Mouse (Mus musculus): Measurements from ENCODE around the gene Klhl8. TPM values are rescaled to one million over a fixed set of nuclear protein-coding genes. Genes with fewer than 3 reads are reported as not detected.

The Klhl8 gene
- total RNA-seq, 2 experiments from 2014 or later, result 0.51 TPM; not detected in 1

- no peak for ATAC-seq (replicated peaks; ENCODE audit: low FRiP score, poor library complexity, severe bottlenecking)
Observed at GRCm38 (mm10) chr5:103852756-103853549, 58.1 kb downstream of the Klhl8 start.

GRCm38 (mm10) chr5:103848546-103848945 lies 62.5 kb downstream of the Klhl8 start:
- no peak for ATAC-seq (replicated peaks; ENCODE audit: low FRiP score, poor library complexity, severe bottlenecking)

DNA sequence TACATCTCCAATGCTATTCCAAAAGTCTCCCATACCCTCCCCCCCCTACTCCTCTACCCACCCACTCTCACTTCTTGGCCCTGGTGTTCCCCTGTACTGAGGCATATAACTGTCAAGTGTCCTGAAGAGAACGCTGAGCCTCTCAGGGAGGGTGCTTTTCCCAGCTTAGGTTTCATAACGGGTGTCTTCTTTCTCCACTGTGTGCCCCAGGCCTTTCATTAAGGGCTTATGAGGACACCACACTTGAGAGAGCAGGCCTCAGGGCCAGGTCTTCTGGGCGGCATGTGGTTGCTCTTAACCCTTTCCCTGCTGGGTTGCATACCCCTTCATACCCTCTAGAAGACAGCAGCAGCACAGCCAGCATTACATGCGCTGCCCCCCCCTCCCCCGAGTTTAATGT lies 64.5 kb downstream of the Klhl8 start:
- ATAC-seq (replicated peaks; ENCODE audit: low FRiP score, poor library complexity, severe bottlenecking), result no peak

DNA sequence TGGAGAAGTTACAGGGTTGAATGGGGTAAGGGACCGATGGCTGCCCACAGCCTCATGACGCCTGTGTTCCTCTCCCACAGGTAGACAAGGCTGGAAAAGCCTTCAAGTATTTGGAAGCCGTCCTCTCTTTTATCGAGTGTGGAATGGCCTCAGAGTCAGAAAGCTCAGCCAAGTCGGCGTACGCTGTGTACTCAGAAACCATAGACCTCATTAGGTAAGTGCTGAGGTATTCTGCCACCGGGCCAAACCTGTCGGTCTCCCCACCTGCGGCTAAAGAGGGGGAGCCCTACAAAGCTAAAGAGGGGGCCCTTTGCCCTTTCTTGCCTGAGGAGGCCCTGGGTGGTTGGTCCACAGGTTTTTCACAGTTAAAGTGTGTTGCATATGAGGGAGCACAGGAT lies 64.9 kb downstream of the Klhl8 start:
- no peak for ATAC-seq (replicated peaks; ENCODE audit: low FRiP score, poor library complexity, severe bottlenecking)

GRCm38 (mm10) chr5:103845418-103846153 lies 65.5 kb downstream of the Klhl8 start:
- ATAC-seq (replicated peaks; ENCODE audit: low FRiP score, poor library complexity, severe bottlenecking), result no peak

- peak; percentile 32; the same call in 1 of the 2 replicates for ATAC-seq (replicated peaks; ENCODE audit: low FRiP score, poor library complexity, severe bottlenecking)
Observed at GRCm38 (mm10) chr5:103843938-103844337, 67.1 kb downstream of the Klhl8 start.

DNA sequence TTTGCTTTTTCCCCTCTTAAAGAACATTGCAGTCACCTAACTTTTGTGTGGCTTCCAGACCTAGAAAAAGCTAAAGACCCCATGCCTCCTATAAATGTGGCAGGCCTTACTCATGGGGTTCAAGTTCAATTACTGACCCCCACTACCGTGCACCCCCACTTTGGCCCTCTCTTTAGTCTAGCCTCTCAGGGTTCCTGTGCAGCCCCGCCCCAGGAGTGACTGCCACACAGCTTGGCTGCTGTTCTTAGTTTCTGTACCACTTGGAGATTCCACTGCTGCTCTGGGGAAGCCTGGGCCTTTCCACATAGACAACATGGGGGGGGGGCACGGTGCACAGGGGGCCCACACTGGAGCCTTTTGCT lies 71.8 kb downstream of the Klhl8 start:
- no peak for ATAC-seq (replicated peaks; ENCODE audit: low FRiP score, poor library complexity, severe bottlenecking)

DNA sequence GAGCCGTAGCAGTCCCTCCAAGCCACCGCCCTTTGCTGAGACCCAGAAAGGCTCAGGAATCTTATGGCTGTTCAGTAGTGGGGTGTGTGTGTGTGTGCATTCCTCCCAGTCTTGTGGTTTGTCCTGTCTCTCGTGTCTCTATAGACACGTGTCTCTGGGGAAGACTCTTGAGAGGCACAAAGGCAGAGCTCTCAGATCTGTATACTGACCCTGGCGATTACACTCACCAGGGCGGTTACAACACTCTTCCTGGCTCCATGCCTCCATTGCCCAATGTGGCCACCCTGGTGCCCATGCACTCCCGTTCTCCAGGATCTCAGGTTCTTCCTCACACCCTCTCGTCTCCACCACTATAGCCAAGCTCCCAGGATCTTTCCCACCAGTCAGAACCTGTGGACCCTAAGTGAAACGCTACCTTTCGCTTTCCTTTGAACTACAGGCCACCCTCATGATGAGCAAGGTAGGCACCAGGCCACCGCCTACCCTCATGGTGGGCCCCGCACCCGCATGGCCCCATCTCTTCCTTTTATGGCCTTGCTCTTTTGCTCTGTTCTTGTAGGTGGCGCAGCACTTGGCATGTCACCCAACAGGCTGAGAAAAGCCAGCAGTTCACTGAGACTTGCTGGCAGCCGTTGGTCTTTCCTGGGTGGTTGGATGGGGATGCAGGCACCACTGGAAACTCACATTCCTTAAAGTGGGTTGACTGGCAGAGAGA lies 72.4 kb downstream of the Klhl8 start:
- no peak for ATAC-seq (replicated peaks; ENCODE audit: low FRiP score, poor library complexity, severe bottlenecking)

DNA sequence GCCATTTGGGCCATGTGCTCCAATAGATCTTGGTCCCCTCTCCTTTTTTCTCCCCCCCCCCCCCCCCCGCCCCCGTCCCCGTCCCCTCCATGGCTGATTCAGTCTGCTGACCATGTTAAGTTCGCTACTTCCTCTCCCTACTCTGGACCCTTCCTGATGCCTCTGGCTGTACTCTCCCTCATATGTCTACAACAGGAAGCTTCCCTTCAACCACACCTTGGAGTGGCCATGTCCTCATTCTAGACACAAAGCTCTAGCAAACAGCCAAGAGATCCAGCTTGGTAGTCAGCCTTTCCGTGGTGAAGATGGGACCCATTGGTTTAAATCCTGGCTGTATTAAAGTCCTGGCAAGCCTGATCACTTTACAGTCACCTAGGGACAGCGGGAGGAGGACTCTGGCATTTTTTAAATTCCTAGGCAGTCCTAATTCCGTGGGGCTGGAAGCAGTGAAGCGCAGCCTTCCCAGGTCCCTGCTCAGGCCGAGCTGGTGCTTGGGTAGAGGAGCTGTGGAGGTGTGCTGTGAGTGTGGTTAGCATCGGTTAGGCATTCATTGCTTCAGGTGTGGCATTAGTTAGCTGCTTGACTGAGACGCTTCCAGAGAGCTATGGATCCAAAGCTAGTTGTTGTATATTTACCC lies 74.8 kb downstream of the Klhl8 start:
- no peak for ATAC-seq (replicated peaks; ENCODE audit: low FRiP score, poor library complexity, severe bottlenecking)

- no peak for ATAC-seq (replicated peaks; ENCODE audit: low FRiP score, poor library complexity, severe bottlenecking)
Observed at GRCm38 (mm10) chr5:103835471-103836147, 75.5 kb downstream of the Klhl8 start.

DNA sequence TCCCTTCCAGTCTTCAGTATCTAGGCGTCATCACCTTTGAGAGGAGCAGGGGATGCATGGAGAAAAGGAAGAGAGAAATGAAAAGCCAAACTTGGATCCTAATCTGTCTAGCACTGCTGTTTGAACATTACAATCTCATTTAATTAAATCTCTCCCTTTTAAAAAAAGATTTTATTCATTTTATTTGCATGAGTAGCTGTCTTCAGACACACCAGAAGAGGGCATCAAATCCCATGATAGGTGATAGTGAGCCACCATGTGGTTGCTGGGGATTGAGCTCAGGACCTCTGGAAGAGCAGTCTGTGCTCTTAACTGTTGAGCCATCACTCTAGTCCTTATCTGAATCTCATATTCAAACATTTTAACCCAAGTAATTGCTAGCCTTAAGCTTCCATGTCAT lies 80.2 kb downstream of the Klhl8 start:
- no peak for ATAC-seq (replicated peaks; ENCODE audit: low FRiP score, poor library complexity, severe bottlenecking)

DNA sequence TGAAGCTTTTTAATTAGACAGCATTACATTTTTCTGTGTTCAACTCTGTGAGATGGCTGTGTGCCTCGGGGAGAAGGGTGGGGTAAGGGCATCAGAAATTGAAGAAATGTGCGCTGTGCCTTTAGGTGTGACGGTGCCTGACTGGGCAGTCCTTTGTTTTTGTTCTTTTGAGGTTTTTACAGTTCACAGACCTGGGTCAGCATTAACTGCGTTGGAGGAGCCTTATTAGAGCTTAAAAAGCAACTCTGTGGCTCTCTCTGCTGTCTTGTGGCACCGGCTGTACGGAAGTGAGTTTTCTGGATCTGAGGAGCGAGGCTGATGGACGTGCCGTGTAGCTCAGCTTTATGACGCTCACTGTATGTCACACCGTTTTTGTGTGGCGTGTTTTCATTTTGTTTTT lies 81.9 kb downstream of the Klhl8 start:
- no peak for ATAC-seq (replicated peaks; ENCODE audit: low FRiP score, poor library complexity, severe bottlenecking)

DNA sequence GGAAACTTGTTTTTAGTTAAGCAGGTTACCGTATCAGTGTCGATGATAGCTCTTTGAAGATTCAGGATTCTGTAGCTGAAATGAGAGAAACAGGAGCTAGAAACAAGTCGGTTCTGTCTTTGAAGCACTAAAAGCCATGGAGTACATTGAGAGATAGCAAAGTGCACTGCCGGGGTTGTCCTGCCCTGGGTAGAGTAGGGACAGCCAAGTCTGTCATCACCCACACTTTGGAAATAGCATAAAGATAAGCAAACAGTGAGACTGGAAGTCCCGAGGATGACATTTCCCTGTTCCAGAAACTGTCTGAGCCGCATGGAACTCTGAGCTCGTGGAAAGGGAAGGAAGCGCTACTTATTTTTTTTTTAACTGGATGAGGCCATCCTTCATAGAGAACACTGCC lies 82.3 kb downstream of the Klhl8 start:
- no peak for ATAC-seq (replicated peaks; ENCODE audit: low FRiP score, poor library complexity, severe bottlenecking)

- ATAC-seq (replicated peaks; ENCODE audit: low FRiP score, poor library complexity, severe bottlenecking), result no peak
Observed at GRCm38 (mm10) chr5:103828304-103828703, 82.8 kb downstream of the Klhl8 start.

GRCm38 (mm10) chr5:103822949-103823348 lies 88.1 kb downstream of the Klhl8 start:
- ATAC-seq (replicated peaks; ENCODE audit: low FRiP score, poor library complexity, severe bottlenecking), result no peak

- no peak for ATAC-seq (replicated peaks; ENCODE audit: low FRiP score, poor library complexity, severe bottlenecking)
Observed at GRCm38 (mm10) chr5:103821500-103822298, 89.4 kb downstream of the Klhl8 start.

DNA sequence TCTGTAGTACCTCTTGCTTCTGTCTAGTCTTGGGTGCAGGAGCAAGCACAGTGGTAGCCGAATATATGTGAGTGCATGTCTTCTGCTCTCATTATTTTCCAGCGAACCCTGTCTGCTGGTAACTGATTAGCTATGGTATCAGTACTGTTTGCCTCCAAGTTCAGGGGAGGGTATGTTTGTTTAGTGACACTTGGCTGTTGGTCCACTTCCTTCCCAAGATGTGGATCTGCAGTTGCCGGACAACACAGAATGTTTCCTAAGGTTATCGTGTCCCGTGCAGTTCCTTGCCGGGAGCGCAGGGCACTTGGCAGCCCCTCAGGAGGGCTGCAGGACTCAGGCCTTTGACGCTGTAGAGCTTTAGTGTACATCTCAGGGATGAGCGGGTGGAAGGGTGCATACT lies 90.0 kb downstream of the Klhl8 start:
- no peak for ATAC-seq (replicated peaks; ENCODE audit: low FRiP score, poor library complexity, severe bottlenecking)

- no peak for ATAC-seq (replicated peaks; ENCODE audit: low FRiP score, poor library complexity, severe bottlenecking)
Observed at GRCm38 (mm10) chr5:103819674-103820073, 91.4 kb downstream of the Klhl8 start.

GRCm38 (mm10) chr5:103818602-103819001 lies 92.5 kb downstream of the Klhl8 start:
- ATAC-seq (replicated peaks; ENCODE audit: low FRiP score, poor library complexity, severe bottlenecking), result no peak
